Mouse (Mus musculus) bone marrow, adult 2 months (tissue): ENCODE results near the gene Map6.

ENCODE experiments used
- CTCF ChIP-seq: fragments of 200-500 bp; IDR thresholded peaks from 2 replicates; pipeline ENCODE4 v1.5.1; 2011; ENCODE audit warnings: low read length, control low read depth; ENCODE audit not compliant: control insufficient read depth, insufficient read depth
- POLR2A ChIP-seq: fragments of 200-500 bp; IDR thresholded peaks from 2 replicates; pipeline ENCODE4 v1.6.1; 2011; ENCODE audit warnings: low read depth, mild to moderate bottlenecking, control low read depth, low read length, borderline replicate concordance; ENCODE audit not compliant: control insufficient read depth

DNA sequence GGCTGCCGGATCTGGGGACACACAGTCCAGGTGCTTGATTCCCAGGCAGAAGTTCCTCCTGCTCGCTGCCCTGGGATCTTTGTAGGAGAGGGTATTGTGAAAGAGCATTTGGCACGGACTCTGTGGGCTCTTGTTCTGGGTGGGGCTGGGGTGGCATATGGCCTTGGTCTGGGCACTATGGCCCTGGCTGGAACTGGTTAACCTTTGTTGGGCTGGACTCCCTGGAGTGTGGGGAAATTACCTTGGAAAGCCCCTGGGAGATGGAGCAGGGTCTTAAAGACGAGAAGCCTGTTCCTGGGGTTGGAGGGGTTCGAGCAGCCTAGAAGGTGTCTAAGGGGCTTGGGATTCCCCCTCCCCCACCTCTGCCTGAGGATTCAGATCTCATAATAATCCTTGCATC lies 116.0 kb downstream of the Map6 start:
- TF ChIP-seq CTCF (no peak), POLR2A (no peak)
